Mouse (Mus musculus) left cerebral cortex, adult 18-20 months (tissue): ENCODE data around the gene Slc25a40. TPM values are rescaled to one million over a fixed set of nuclear protein-coding genes. Genes with fewer than 3 reads are reported as not detected.

Experiments used
- DNase-seq, 2 experiments: peaks; one replicate each; pipeline ENCODE4 v3.0.0; 2021 to 2022; ENCODE audit warnings: low spot score in 2 of 2, mixed read lengths in 1 of 2
- total RNA-seq, 2 experiments: library from RNA; stranded (reverse); gene quantifications; 2 replicates each; pipeline ENCODE4 v1.2.3; 2021

The Slc25a40 gene
- total RNA-seq, 2 experiments from 2014 or later: 11.7 TPM

GRCm38 (mm10) chr5:8488701-8489297, 66.1 kb downstream of the Slc25a40 start:
- DNase-seq: no peak

GRCm38 (mm10) chr5:8489471-8490110, 66.9 kb downstream of the Slc25a40 start:
- no peak for DNase-seq

- DNase-seq: no peak
Measured at GRCm38 (mm10) chr5:8491778-8492177, 69.1 kb downstream of the Slc25a40 start.

Other genes with a start within 250 kb of the Slc25a40 start
- gene Adam22, start 54.7 kb upstream of the Slc25a40 start, total RNA-seq: 100 to 1,000 TPM; 205 to 208 TPM
- gene Dbf4, start 134 bp upstream of the Slc25a40 start, total RNA-seq: 1 to 10 TPM; 1.8 to 2.1 TPM
- 10 to 100 TPM; 32.2 to 34.4 TPM for gene Rundc3b, start 200.1 kb downstream of the Slc25a40 start, total RNA-seq
- 10 to 100 TPM; 15.3 to 19.5 TPM for gene Abcb1a, start 237.2 kb downstream of the Slc25a40 start, total RNA-seq